Mouse (Mus musculus) urinary bladder, adult 18-20 months (tissue): ENCODE measurements around the gene Dusp14.

ENCODE experiments used
- DNase-seq, 2 experiments: peaks; one replicate each; pipeline ENCODE4 v3.0.0; 2022; ENCODE audit warnings: low spot score in 2 of 2, mixed read lengths in 2 of 2

Gene Dusp14

GRCm38 (mm10) chr11:84066927-84067645 is 2.0 kb downstream of the Dusp14 start:
- DNase-seq, result peak in 1 of 2 experiments; percentile 62

GRCm38 (mm10) chr11:84066071-84066481 is 3.0 kb downstream of the Dusp14 start:
- DNase-seq, result no peak

- DNase-seq, result no peak
Observed at GRCm38 (mm10) chr11:84063631-84064209, 5.3 kb downstream of the Dusp14 start.

- DNase-seq, result no peak
Observed at GRCm38 (mm10) chr11:84062805-84063204, 6.3 kb downstream of the Dusp14 start.

GRCm38 (mm10) chr11:84061881-84062280 is 7.2 kb downstream of the Dusp14 start:
- DNase-seq, result no peak

GRCm38 (mm10) chr11:84060635-84061034 is 8.4 kb downstream of the Dusp14 start:
- no peak for DNase-seq

GRCm38 (mm10) chr11:84059784-84060183 is 9.3 kb downstream of the Dusp14 start:
- DNase-seq, result no peak

GRCm38 (mm10) chr11:84057418-84057817 is 11.6 kb downstream of the Dusp14 start:
- no peak for DNase-seq

GRCm38 (mm10) chr11:84053524-84054163 is 15.4 kb downstream of the Dusp14 start:
- no peak for DNase-seq

- DNase-seq, result no peak
Observed at GRCm38 (mm10) chr11:84053055-84053454, 16.0 kb downstream of the Dusp14 start.

- DNase-seq, result no peak
Observed at GRCm38 (mm10) chr11:84048411-84048810, 20.6 kb downstream of the Dusp14 start.

GRCm38 (mm10) chr11:84047270-84047669 is 21.8 kb downstream of the Dusp14 start:
- DNase-seq, result peak in 1 of 2 experiments; percentile 55

GRCm38 (mm10) chr11:84044988-84045387 is 24.1 kb downstream of the Dusp14 start:
- no peak for DNase-seq

- DNase-seq, result no peak
Observed at GRCm38 (mm10) chr11:84042808-84043762, 26.0 kb downstream of the Dusp14 start.

- DNase-seq, result no peak
Observed at GRCm38 (mm10) chr11:84040621-84041020, 28.4 kb downstream of the Dusp14 start.

GRCm38 (mm10) chr11:84033671-84034070 is 35.4 kb downstream of the Dusp14 start:
- no peak for DNase-seq

GRCm38 (mm10) chr11:84032559-84032958 is 36.5 kb downstream of the Dusp14 start:
- DNase-seq, result no peak

- peak in 1 of 2 experiments; percentile 40 for DNase-seq
Observed at GRCm38 (mm10) chr11:84031971-84032370, 37.1 kb downstream of the Dusp14 start.

- DNase-seq, result peak in 1 of 2 experiments; percentile 64
Observed at GRCm38 (mm10) chr11:84028271-84029028, 40.6 kb downstream of the Dusp14 start.

GRCm38 (mm10) chr11:84027231-84027630 is 41.8 kb downstream of the Dusp14 start:
- DNase-seq, result no peak
